Mouse (Mus musculus): Measurements from ENCODE around the gene Chrd.

Gene Chrd

GRCm38 (mm10) chr16:20732925-20733730 lies at the start of gene Chrd:
Gene Chrd, plus strand, starts transcription at chr16:20733127.
- DNase-seq (ENCODE audit: low read depth, low spot score): no peak

DNA sequence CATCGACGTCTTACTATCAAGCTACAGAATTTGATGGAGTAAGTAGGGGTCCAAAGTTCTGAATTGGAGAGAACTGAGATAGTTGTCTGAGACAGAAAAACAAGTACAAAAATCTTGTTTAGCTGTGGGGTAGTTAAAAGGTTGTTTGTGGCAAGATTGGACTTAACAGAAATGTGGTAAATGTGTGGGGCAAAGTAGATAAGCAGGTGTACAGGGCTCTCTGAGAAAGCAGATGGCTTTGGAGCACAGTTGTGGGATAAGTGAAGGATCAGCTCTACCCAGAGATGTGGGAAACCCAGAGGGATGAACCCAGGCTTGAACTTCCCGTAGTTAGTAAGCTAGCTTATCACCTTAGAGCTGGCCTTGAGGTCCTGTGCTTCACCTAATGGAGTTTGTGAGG lies 42.2 kb upstream of the Chrd start:
- no peak for DNase-seq (ENCODE audit: low read depth, low spot score)

DNA sequence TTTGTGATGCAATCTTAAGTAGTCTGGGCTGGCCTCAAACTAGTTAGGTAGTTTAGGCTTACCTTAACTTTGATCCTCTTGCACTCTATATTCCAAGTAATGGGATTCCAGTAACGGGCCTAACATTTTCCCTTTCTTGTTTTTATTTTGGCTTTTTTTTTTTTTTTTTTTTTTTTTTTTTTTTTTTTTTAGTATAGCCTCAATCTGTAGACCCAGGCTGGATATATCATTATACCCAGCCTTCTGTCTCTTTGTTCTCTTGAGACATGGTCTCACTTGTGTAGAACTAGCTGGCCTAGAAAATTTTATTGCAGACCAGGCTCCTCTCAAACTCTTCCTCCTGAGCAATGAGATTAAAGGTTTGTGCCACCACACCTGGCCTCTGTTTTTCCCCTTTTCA lies 41.3 kb upstream of the Chrd start:
- no peak for DNase-seq (ENCODE audit: low read depth, low spot score)

DNA sequence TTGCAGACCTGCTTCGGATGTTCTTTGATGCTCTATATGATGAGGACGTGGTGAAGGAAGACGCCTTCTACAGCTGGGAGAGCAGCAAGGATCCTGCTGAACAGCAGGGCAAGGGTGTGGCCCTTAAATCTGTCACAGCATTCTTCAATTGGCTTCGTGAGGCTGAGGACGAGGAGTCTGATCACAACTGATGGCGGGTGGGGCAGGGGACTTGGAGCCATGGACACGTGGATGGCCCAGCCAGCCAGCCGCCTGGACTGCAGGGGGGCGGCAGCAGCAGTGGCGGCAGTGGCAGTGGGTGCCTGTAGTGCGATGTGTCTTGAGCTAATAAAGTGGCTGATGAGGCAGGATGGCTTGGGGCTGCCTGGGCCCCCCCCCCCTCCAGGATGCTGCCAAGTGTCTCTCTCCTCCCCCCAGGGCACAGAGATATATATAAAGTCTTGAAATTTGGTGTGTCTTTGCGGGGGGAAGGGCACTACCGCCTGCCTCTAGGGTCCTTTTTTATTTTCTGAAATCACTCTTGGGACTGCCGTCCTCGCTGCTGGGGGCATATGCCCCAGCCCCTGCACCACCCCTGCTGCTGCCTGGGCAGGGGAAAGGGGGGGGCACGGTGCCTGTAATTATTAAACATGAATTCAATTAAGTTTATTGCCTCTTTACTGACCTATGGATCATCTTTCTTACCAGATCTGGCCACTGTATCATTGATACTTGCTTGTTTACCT lies 40.5 kb upstream of the Chrd start:
- peak; percentile 17 for DNase-seq (ENCODE audit: low read depth, low spot score)

- peak; percentile 82 for DNase-seq (ENCODE audit: low read depth, low spot score)
These were observed 39.7 kb upstream of the Chrd start, which contains the start of gene Fam131a for GRCm38 (mm10) chr16:20693111-20693701. Gene Fam131a, plus strand, starts transcription at chr16:20693241.

- no peak for DNase-seq (ENCODE audit: low read depth, low spot score)
These were observed 38.1 kb upstream of the Chrd start for GRCm38 (mm10) chr16:20694781-20695180.

DNA sequence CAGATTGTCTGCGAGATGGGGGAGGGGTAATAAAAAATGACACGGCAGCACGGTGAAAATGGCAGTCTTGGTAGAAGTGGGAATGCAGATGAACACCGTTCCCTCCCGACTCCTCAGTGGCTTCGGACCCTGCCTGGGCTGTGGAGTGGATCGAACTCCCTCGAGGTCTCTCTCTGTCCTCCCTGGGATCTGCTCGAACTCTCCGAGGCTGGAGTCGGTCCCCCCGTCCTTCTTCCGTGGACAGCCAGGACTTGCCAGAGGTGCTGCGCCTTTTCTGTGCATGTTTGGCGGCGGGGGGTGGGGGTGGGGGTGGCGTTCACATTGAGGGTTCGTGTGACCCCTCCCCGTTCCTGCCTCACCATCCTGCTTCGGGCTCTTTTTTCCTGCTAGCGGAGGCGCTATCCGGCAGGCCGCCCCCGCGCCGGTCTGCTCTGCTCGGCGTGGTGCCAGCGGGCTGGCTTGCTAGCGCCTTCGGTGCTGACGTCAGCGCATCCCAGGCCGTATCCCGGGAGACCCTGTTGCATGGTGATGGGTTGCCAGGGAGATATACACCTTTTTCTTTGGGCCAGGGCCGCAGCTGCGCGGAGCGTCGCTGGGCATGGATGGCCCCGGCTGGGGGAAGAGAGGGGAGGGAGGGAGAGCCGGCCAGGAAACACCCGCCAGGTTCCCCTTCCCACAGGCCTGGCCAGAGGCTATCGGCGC lies 37.2 kb upstream of the Chrd start:
- peak; percentile 65 for DNase-seq (ENCODE audit: low read depth, low spot score)

- DNase-seq (ENCODE audit: low read depth, low spot score): no peak
These were observed 33.7 kb upstream of the Chrd start for GRCm38 (mm10) chr16:20699266-20699665.

DNA sequence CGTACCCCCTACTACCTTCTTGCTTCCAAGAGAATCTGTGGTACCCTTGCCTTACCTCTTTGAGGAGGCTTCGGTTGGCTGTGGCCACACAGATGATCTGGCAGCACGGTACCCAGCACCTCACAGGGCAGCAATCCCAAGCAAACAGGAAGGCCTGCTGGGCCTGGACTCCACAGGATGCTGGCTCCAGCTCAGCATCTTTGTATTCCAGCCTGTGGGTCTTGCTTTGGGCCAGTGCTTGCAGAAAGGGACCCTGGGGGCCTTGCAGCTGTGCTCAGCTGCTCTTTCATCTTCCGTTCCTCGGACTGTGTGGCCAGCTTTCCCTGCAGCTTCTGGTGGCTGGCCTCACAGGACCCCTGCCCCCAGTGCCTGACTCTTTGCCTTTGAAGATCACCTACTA lies 32.9 kb upstream of the Chrd start:
- no peak for DNase-seq (ENCODE audit: low read depth, low spot score)

DNA sequence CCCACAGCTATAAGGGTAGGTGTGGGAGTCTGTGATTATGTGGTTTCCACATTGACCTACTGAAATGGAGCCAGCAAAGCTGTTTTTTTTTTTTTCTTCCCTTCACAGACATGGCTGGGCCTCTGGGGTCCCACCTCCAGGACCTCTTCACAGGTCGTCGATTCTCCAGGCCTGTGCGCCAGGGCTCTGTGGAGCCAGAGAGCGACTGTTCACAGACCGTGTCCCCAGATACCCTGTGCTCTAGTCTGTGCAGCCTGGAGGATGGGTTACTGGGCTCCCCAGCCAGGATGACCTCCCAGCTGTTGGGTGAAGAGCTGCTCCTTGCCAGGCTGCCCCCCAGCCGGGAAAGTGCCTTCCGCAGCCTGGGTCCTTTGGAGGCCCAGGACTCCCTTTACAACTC lies 31.6 kb upstream of the Chrd start:
- DNase-seq (ENCODE audit: low read depth, low spot score): no peak

- no peak for DNase-seq (ENCODE audit: low read depth, low spot score)
These were observed 31.0 kb upstream of the Chrd start for GRCm38 (mm10) chr16:20701729-20702521.

DNA sequence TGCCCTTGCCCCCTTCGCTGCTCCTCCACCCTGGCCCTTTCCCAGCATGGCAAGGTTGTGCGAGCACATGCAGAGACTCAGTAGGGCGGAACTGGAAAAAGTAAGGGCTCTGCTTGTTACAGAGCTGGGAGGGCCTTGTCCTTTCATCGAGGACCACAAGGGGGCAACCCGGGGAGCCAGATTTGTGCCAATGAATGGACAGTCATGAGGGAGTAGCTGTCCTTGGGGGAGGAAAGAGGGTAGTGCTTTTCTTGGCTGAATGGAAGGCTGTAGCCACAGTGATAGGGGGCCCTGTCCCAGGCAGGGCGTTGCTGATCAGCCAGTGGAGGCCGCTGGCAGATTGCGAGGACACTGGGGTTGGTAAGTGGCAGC lies 30.4 kb upstream of the Chrd start:
- peak; percentile 24 for DNase-seq (ENCODE audit: low read depth, low spot score)

DNA sequence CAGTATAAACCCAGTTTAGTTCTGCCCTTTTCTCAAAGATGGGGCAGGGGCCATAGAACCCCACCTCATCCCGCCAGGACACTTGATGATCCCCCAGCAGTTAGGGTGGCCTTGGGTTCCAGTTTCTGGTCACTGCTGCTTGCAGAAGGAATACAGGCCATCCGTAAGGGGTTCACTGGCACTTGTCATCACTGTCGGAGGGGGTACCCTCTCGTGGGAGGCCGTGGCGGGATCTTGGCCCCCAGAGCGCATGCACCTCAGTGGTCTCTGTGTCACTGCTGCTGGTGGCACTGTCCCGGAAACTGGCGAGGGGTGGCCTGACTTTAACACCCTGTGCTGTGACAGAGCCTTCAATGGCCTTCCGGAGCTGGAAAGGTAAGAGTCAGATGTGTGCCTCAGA lies 29.9 kb upstream of the Chrd start:
- DNase-seq (ENCODE audit: low read depth, low spot score): no peak

DNA sequence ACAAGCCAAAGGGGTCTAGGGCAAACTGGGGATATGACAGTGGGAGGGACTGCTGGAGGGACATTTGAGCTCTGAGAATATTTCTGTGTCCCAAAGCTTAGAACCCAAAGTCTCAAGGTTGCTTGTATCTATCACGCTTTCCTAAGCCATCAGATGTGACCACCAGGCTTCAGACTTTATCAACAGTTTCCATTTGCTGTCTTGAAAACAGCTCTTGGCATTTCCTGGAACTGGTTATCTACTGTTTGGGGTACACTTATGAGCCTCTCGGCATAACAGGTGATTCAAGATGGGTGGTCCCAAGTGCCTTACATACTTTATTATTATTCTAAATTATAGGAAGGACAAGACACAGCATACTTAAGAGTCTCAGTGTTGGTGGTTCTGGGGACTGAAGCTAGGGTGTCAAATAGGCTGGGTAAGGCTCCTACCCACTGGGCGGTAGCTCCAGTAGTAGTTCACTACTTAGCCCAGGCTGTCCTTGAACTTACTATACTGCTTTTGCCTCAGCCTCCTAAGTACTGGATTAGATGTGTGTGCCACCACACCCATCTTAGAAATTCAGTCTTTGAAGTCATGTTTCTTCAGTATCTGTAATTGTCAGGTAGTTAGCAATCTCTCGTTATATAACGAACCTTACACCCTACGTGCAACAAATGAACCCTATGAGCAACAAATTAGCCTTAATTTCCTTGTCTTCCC lies 29.1 kb upstream of the Chrd start:
- DNase-seq (ENCODE audit: low read depth, low spot score): no peak

- DNase-seq (ENCODE audit: low read depth, low spot score): no peak
These were observed 27.1 kb upstream of the Chrd start for GRCm38 (mm10) chr16:20705786-20706185.

DNA sequence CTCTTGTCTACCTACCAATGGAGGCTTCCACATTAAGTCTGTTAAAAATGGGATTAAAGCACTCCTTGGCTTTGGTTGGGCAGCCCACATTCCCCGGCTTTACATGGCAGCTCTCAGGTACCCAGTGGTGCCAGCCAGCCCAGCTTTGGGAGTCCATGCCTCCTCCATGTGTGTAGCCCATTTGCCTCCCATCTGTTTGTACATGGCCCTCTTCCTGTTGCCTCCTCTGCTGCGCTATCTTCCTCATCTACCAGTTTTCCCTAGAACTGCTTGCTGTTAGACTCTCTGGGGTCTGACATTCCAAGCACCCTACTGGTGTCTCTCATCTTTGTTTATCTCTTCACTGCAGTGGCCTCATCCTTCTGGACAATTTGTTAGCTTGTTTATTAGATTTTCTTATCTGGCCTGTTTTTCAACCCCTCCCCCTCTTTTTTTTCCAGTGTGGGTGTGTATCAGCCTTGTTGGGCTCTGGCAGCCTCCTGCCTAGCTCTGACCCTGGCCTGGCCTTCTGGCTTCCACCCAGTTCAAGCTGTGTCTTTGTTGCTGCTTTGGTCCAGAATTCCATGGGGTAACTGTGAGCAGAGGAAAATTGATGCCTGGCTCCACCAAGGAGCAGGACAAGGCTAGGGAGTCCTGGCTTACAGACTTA lies 26.4 kb upstream of the Chrd start:
- no peak for DNase-seq (ENCODE audit: low read depth, low spot score)

DNA sequence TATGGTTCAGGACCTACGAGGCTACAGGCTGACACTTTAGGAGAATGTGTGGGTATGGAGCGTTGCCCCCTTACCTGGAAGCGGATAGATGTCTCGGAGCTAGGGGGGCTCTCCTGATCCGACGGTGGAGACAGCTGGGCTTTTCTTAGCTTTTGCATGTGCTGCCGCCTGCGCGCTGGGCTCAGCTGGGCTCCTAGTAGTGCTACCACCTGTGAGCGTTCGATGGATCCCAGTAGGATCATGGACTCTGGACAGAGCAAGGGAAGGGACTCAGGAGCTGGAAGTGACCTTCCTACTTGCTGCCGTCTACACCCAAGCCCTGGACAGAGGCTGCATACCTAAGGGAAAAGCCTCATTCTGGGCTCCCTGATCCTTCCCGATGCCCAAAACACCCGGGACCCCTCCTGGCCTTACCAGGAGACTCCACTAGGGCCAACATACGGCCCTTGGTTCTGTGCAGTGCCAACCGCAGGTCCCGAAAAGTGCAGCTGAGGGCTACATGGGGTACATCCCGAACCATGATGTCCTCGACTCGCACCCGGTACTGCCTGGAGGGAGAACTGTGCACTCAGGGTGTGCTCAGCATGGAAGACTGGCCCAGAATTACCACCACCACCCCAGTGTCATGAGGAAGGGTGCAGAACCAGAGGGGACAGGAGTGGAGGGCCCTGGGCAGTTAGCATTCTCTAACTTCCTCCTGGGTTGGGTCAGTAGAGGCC lies 24.5 kb upstream of the Chrd start:
- DNase-seq (ENCODE audit: low read depth, low spot score): no peak

- no peak for DNase-seq (ENCODE audit: low read depth, low spot score)
These were observed 23.8 kb upstream of the Chrd start for GRCm38 (mm10) chr16:20708939-20709734.

GRCm38 (mm10) chr16:20710370-20710769 lies 22.6 kb upstream of the Chrd start:
- DNase-seq (ENCODE audit: low read depth, low spot score): no peak

Measured in CD4-positive helper T cell, adult 2 months (primary cell).